Mouse (Mus musculus): ENCODE measurements around the gene Myo1b. TPM values are rescaled to one million over a fixed set of nuclear protein-coding genes. Genes with fewer than 3 reads are reported as not detected.

Gene Myo1b
- 23.3 TPM for polyA plus RNA-seq (2014; fragmentation: Illumina TruSeq; extraction: RNeasy Lipid Tissue Mini Kit (QIAGEN cat#74804); ENCODE audit: low read depth, low replicate concordance)

DNA sequence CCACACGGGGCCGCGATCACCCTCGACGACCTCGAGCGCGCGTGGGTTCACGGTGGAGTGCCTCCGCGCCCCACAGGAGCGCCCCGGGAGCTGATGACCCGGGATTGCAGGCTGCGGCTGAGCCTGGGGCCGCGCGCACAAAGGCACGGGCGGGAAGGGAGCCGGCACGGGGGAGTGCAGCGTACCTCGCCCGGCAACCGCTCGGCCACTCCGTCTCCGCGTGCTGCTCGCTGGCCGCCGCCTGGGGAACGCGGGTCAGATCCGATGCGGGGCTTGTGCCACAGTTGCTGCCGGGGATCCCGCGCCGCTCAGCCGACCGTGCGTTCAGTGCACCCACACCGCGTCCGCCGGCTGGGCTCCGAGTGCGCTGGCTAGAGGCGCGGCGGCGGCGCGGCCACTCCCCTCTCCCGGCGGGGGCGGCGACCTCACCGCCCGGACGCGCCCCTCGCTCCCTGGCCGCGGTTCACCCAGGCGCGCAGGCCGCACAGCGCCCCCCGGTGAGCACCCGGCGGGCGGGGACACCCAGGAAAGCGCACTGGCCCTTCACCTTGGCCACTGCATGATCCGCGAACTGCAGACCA is at the start of gene Myo1b:
Gene Myo1b (minus strand): TSS at position 496 of the 581 bp plus-strand sequence.

Other genes with a start within 250 kb of the Myo1b start
- gene Stat4, start 71.1 kb upstream of the Myo1b start, polyA plus RNA-seq (2014; fragmentation: Illumina TruSeq; extraction: RNeasy Lipid Tissue Mini Kit (QIAGEN cat#74804); ENCODE audit: low read depth, low replicate concordance) = 0.85 TPM
- 29.6 TPM for gene Stat1, start 203.4 kb upstream of the Myo1b start, polyA plus RNA-seq (2014; fragmentation: Illumina TruSeq; extraction: RNeasy Lipid Tissue Mini Kit (QIAGEN cat#74804); ENCODE audit: low read depth, low replicate concordance)

Measured in kidney, adult 10 weeks (tissue).